Comparison of ENCODE assay signal across 24 mouse cellular contexts in genomic region chr5:64237693-64238092, GRCm38 (mm10).
DNase-seq lines count a peak whose midpoint lies in the region; ATAC-seq and TF ChIP-seq lines count a peak whose summit lies in the region.
"Had no signal": no experiment of that assay in that cellular context is flagged by ENCODE, and none has a peak within 500 bp of the region (broad histone marks: within the 10 kb centered on the region; RNA-seq: fewer than 3 reads in every experiment).

No protein-coding gene starts in this region.

- 38% methylated on average over 3 of the region's 3 CpGs for WGBS in heart, embryonic 10.5 days
- WGBS in lung, postnatal 0 days, result 67% methylated on average over 3 of the region's 3 CpGs

- H3K9me3 ChIP-seq in heart, embryonic 10.5 days, result no peaks in the 10 kb centered on the region
- H3K9me3 ChIP-seq in lung, postnatal 0 days (ENCODE audit: low read length), result no peaks in the 10 kb centered on the region
- H3K9me3 ChIP-seq in MEL (replicated peaks; ENCODE audit: insufficient read depth, low read length), result no peaks in the 10 kb centered on the region
- H3K9me3 ChIP-seq: forebrain, embryonic 10.5 days; forebrain, embryonic 13.5 days; G1E; heart, embryonic 13.5 days; hindbrain, embryonic 12.5 days; hindbrain, embryonic 15.5 days had no signal

- H3K9ac ChIP-seq in lung, postnatal 0 days (replicated peaks; ENCODE audit: low read depth), result no peak overlapping the region
- H3K9ac ChIP-seq in MEL (ENCODE audit: control insufficient read depth, low read depth, low read length, poor library complexity, severe bottlenecking), result no peak overlapping the region
- H3K9ac ChIP-seq: forebrain, embryonic 13.5 days; heart, embryonic 13.5 days; hindbrain, embryonic 12.5 days; hindbrain, embryonic 15.5 days had no signal

- TF ChIP-seq EP300 in lung, postnatal 0 days (IDR thresholded peaks at IDR 0.05), result no peak
- TF ChIP-seq EP300 in MEL (IDR thresholded peaks at IDR 0.05; ENCODE audit: low read depth in 1 of 2, low read length in 2 of 2), result no peak

- H3K4me2 ChIP-seq in lung, postnatal 0 days (replicated peaks; ENCODE audit: low read depth, low read length), result no peak overlapping the region
- H3K4me2 ChIP-seq in myocyte (ENCODE audit: low read depth), result peak overlapping the region; percentile 48
- H3K4me2 ChIP-seq: forebrain, embryonic 13.5 days; heart, embryonic 13.5 days; hindbrain, embryonic 12.5 days; hindbrain, embryonic 15.5 days had no signal

- H3K27me3 ChIP-seq in heart, embryonic 10.5 days (ENCODE audit: insufficient read depth, poor library complexity, severe bottlenecking), result no peaks in the 10 kb centered on the region
- H3K27me3 ChIP-seq in lung, postnatal 0 days (replicated peaks; ENCODE audit: insufficient read depth, low read length), result no peaks in the 10 kb centered on the region
- H3K27me3 ChIP-seq in MEL (ENCODE audit: control insufficient read depth in 1 of 2, insufficient read depth in 2 of 2, low read length in 2 of 2) (no peaks in the 10 kb centered on the region), myocyte (ENCODE audit: control insufficient read depth, insufficient read depth, insufficient read length) (no peaks in the 10 kb centered on the region)
- H3K27me3 ChIP-seq: forebrain, embryonic 13.5 days; heart, embryonic 13.5 days; hindbrain, embryonic 12.5 days; hindbrain, embryonic 15.5 days had no signal

- H3K36me3 ChIP-seq in heart, embryonic 10.5 days, result no peaks in the 10 kb centered on the region
- no peaks in the 10 kb centered on the region for H3K36me3 ChIP-seq in lung, postnatal 0 days (ENCODE audit: insufficient read depth, low read length)
- peaks cover 0 to 37% of the 10 kb centered on the region in 2 experiments; a peak in 2 of 4 replicates for H3K36me3 ChIP-seq in MEL (ENCODE audit: control insufficient read depth in 1 of 2, insufficient read depth in 2 of 2, low read length in 2 of 2)
- no peaks in the 10 kb centered on the region for H3K36me3 ChIP-seq in myocyte (ENCODE audit: control insufficient read depth, insufficient read depth)
- H3K36me3 ChIP-seq: heart, embryonic 13.5 days; hindbrain, embryonic 12.5 days; hindbrain, embryonic 15.5 days had no signal

- no peak for DNase-seq in heart, embryonic 10.5 days (ENCODE audit: low spot score)
- no peak for DNase-seq in heart, adult 8-10 months (ENCODE audit: low spot score)
- DNase-seq in lung, postnatal 0 days (ENCODE audit: low spot score), result peak; percentile 51
- no peak for DNase-seq in lung, postnatal 10 days
- no peak for DNase-seq in MEL (ENCODE audit: low read depth, low spot score)
- no peak for DNase-seq in adrenal gland, postnatal 10 days
- DNase-seq: adrenal gland, adult 2 months; adrenal gland, postnatal 36 days; cerebellum, adult 18-20 months; cerebellum, adult 9-10 months; cerebellum, postnatal 14 days; gastrocnemius, postnatal 25 days; heart, postnatal 14 days had no signal

- no peak for ATAC-seq in lung, postnatal 0 days
- no peak for ATAC-seq in inflammation-experienced regulatory T-cells, adult 6 months
- ATAC-seq: CD4-positive, CD25-positive, alpha-beta regulatory T cell, adult 4 months; forebrain, embryonic 13.5 days; forebrain, embryonic 16.5 days; intestine, postnatal 0 days had no signal

- H3K79me2 ChIP-seq in MEL (ENCODE audit: control insufficient read depth, insufficient read depth, low read length, poor library complexity) (peaks cover 12% of the 10 kb centered on the region), myocyte (ENCODE audit: control insufficient read depth, insufficient read depth) (peaks cover 81% of the 10 kb centered on the region)

- H3K4me1 ChIP-seq in heart, embryonic 10.5 days, result peaks cover 74% of the 10 kb centered on the region
- peaks cover 18% of the 10 kb centered on the region; the same call in 1 of the 2 replicates for H3K4me1 ChIP-seq in lung, postnatal 0 days (ENCODE audit: insufficient read depth, low read depth, low read length)
- H3K4me1 ChIP-seq in MEL (ENCODE audit: control insufficient read depth in 1 of 2, insufficient read depth in 2 of 2, low read length in 2 of 2), result peaks cover 4 to 45% of the 10 kb centered on the region in 2 experiments
- H3K4me1 ChIP-seq: hindbrain, embryonic 15.5 days had no signal

- TF ChIP-seq POLR2A in MEL (IDR thresholded peaks at IDR 0.05; ENCODE audit: control insufficient read depth in 1 of 2, insufficient read depth in 1 of 2, low read depth in 1 of 2, low read length in 2 of 2, poor library complexity in 1 of 2) (no peak), myocyte (IDR thresholded peaks at IDR 0.05; ENCODE audit: insufficient read length, low read depth) (no peak)

- no peak for TF ChIP-seq CTCF in lung, postnatal 0 days (IDR thresholded peaks at IDR 0.05)
- no peak for TF ChIP-seq CTCF in MEL (IDR thresholded peaks at IDR 0.05 in 2 of 3, conservative IDR thresholded peaks at IDR 0.05 in 1 of 3; ENCODE audit: control insufficient read depth in 1 of 3, insufficient read depth in 1 of 3, low read depth in 2 of 3, low read length in 3 of 3, poor library complexity in 1 of 3, severe bottlenecking in 1 of 3)

- TF ChIP-seq RAD21 in MEL (IDR thresholded peaks at IDR 0.05; ENCODE audit: low read depth, low read length), result no peak

- no peak overlapping the region for H3K4me3 ChIP-seq in heart, embryonic 10.5 days
- H3K4me3 ChIP-seq in lung, postnatal 0 days (ENCODE audit: low read depth, low read length), result no peak overlapping the region
- no peak overlapping the region for H3K4me3 ChIP-seq in MEL (ENCODE audit: control insufficient read depth in 1 of 2, insufficient read depth in 1 of 2, low read depth in 2 of 2, low read length in 2 of 2)
- H3K4me3 ChIP-seq in myocyte, result no peak overlapping the region
- H3K4me3 ChIP-seq: forebrain, embryonic 10.5 days; forebrain, embryonic 13.5 days; heart, embryonic 13.5 days; hindbrain, embryonic 12.5 days; hindbrain, embryonic 15.5 days had no signal

- H3K27ac ChIP-seq in heart, embryonic 10.5 days, result 0 out of 2 replicates have a peak overlapping the region, but pooled peaks have one; percentile 16
- no peak overlapping the region for H3K27ac ChIP-seq in lung, postnatal 0 days (ENCODE audit: low read length)
- no peak overlapping the region for H3K27ac ChIP-seq in MEL (ENCODE audit: control insufficient read depth, low read depth, low read length)
- H3K27ac ChIP-seq: forebrain, embryonic 10.5 days; forebrain, embryonic 13.5 days; heart, embryonic 13.5 days; hindbrain, embryonic 12.5 days; hindbrain, embryonic 15.5 days had no signal

- no peak overlapping the region for H3ac ChIP-seq in myocyte (ENCODE audit: control insufficient read depth, insufficient read length)

TF ChIP-seq in MEL, 35 proteins besides CTCF, POLR2A, EP300 and RAD21:
- TF ChIP-seq GATA1 (IDR thresholded peaks at IDR 0.05; ENCODE audit: low read depth, low read length) (no peak), TBP (IDR thresholded peaks at IDR 0.05; ENCODE audit: low read depth, low read length) (no peak), ETS1 (IDR thresholded peaks at IDR 0.05; ENCODE audit: low read depth, low read length) (0 out of 2 replicates have a peak, but pooled peaks have one; percentile 17), ZNF384 (IDR thresholded peaks at IDR 0.05; ENCODE audit: low read depth, low read length) (peak; percentile 56), BHLHE40 (IDR thresholded peaks at IDR 0.05; ENCODE audit: borderline replicate concordance, low read depth, low read length) (no peak), RCOR1 (IDR thresholded peaks at IDR 0.05; ENCODE audit: low read depth, low read length) (no peak)

TF ChIP-seq in myocyte, 11 proteins besides CTCF, POLR2A, EP300 and RAD21:
- TF ChIP-seq REST (IDR thresholded peaks at IDR 0.05; ENCODE audit: insufficient read depth, insufficient read length), result no peak
- TF ChIP-seq MYOD1 (IDR thresholded peaks at IDR 0.05; ENCODE audit: control insufficient read depth in 1 of 3, insufficient read length in 2 of 3, low read depth in 2 of 3), result peak in 2 of 3 experiments; percentile 22 to 49
